Mouse (Mus musculus) MEL-GATA-1-ER (cell line): Measurements from ENCODE around the gene Erc1.

Experiments
- DNase-seq: peaks from one replicate; pipeline ENCODE4 v3.0.0-alpha.2; 2012; ENCODE audit warnings: low read depth; ENCODE audit errors: extremely low read depth

Erc1 gene

DNA sequence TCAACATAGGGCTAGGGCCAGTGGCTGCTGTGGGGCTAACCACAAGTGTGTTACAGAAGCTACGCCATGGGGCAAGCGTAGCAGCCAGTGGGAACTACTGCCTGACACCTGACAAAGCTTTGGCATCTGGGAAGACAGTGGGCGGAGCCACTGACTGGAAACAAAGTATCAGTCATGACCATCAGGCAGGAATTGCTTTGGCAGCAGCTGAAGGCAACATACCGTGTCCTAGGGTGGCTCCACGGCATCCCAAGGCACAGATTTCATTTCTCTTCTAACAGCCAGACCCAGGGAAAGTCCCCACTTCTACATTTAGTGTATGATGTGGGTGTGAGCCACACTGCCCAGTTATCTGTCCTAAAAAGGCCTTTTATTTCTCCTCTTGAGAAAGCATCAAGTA is 321.5 kb downstream of the Erc1 start:
- no peak for DNase-seq

GRCm38 (mm10) chr6:119521931-119522391 is 326.0 kb downstream of the Erc1 start:
- no peak for DNase-seq

GRCm38 (mm10) chr6:119521482-119521900 is 326.5 kb downstream of the Erc1 start:
- no peak for DNase-seq
